Mouse (Mus musculus) brown adipose tissue, adult 24 weeks (tissue): ENCODE results near the gene Oard1. TPM values are rescaled to one million over a fixed set of nuclear protein-coding genes. Genes with fewer than 3 reads are reported as not detected.

Experiments used
- H3K27ac ChIP-seq: fragments of 200-500 bp; replicated peaks from 2 replicates; pipeline ENCODE4 v1.5.1; 2012; ENCODE audit warnings: low read depth, mild to moderate bottlenecking, low read length
- H3K4me1 ChIP-seq: fragments of 200-500 bp; 2 replicates; pipeline ENCODE4 v1.6.1; 2012; ENCODE audit warnings: low read length, mixed read lengths; ENCODE audit not compliant: control insufficient read depth, insufficient read depth, insufficient read length
- H3K4me3 ChIP-seq: fragments of 200-500 bp; 2 replicates; pipeline ENCODE4 v1.5.1; 2012; ENCODE audit warnings: low read depth, mild to moderate bottlenecking, low read length, moderate library complexity; ENCODE audit not compliant: insufficient read depth
- polyA plus RNA-seq: library from polyadenylated mRNA; stranded (reverse); fragments of >200 nt; gene quantifications from 2 replicates; pipeline ENCODE4 v1.2.4, GENCODE M21; 2012; ENCODE audit not compliant: missing spikeins, insufficient read depth, insufficient read length

Oard1 gene
- polyA plus RNA-seq, 1 experiment: 34.0 TPM

DNA sequence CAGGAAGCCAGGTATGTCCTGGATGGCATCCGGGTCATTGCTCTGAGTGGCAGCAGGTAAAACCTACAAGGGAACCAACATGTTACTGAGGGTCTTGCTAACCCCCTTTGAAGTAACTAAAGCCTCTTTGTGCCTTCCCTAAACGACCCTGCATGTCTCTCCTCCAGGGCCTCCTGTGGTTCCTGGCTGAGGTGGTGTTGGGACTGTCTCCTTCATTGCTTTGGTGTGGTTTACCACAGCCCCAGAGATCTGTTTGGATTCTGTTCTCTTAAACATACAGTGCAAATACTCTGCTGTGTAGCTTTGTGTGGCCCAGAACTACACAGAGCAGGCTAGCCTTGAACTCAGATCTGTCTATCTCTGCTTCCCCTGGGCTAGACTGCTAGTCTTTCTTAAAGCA is 9.8 kb downstream of the Oard1 start:
- no peaks in the 10 kb centered on the region for H3K4me1 ChIP-seq
- H3K4me3 ChIP-seq: no peak overlapping the region

DNA sequence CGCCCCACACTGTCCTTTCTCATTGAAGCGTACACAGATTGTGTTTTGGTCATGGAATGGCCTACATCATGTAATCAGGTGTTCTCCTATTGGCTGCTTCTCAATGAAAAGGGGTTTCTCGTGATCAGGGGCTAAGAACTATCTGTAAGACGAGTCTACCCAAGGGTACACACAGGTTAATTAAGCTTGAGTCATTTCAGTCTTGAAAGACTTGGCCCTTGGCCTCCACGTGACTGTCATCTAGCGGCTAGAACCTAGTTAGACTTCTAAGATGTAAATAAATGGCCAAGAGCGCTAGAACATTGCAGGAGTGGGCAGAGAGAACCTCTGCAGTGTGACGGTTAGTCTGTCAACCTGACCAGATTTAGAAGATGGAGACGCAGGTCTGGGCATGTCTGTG is 14.4 kb downstream of the Oard1 start:
- no peak overlapping the region for H3K4me3 ChIP-seq
- peaks cover 6% of the 10 kb centered on the region for H3K4me1 ChIP-seq
- no peak overlapping the region for H3K27ac ChIP-seq

More for the DNA sequence above, 9.8 kb downstream of the Oard1 start:
- no peak overlapping the region for H3K27ac ChIP-seq

DNA sequence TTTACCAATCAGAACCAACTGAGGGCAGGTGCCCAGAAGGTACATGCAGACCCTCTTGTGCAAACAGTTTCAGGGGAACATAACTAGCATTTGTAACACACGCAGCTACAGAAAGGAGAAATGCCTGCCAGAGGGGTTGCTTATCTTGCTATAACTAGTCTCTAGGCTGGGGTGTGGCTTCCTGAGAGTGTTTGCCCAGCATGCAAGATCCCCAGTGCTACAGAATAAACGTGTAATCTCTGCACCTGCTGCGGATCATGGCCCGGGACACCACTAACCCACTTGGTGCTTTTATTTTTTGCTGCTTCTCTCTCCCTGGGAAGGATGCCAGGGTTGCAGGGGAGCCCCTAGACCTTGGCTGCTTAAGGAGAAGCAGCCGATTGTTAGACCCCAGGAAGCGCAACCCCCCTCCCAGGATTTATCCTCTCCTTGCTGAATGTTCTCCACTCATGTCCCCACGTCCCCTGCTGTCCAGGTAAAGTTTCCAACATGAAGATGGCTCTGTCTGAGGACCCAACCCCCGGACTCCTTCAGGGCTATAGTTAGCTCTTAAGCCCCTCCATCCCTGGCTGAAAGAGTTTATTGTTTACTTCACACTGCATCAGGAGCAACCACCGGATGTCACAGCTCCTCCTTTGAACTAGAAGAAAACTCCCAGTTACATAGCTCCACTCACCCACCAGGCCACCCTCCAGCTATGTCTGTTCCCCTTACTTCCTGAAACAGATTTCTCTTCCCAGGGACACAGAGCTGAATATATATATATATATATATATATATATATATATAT is 16.2 kb downstream of the Oard1 start:
- H3K4me3 ChIP-seq: no peak overlapping the region
- H3K27ac ChIP-seq: no peak overlapping the region
- H3K4me1 ChIP-seq: peaks cover 6% of the 10 kb centered on the region

DNA sequence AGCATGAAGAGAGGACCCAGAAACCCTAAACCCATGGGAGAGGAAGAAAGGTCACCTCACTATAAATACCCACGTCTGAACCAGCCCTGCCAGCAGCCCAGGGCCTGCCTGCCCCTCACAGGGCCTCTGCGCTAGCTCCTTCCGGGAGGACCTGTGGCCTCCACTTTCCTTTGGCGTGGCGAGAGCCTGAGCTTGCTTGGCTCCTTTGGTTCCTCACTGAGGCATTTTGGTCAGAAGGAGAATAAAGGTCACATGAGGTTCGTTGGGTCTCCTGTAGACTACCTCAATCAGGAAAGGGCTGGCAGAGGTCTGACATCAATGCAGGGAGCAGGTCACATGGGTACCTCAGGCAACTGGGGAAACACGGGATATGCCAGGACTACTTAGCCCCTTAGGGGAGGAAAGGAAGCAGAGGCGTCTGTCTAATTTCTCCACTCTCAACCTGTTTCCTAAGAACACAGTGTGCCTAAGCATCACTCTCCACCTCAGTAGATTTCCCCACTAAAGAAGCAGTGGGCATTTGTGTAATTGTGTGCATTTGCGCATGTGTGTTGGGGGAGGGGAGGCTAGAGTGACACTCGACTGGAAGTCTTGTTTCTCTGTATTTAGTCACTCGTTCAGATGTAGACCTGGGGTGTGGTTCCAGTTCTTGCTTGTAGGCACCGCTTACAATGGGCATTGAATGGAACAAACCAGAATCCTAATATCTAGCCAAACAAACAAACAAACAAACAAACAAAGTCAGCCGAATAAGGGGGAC is 17.4 kb downstream of the Oard1 start:
- H3K4me1 ChIP-seq: peaks cover 6% of the 10 kb centered on the region
- H3K27ac ChIP-seq: no peak overlapping the region
- H3K4me3 ChIP-seq: no peak overlapping the region

DNA sequence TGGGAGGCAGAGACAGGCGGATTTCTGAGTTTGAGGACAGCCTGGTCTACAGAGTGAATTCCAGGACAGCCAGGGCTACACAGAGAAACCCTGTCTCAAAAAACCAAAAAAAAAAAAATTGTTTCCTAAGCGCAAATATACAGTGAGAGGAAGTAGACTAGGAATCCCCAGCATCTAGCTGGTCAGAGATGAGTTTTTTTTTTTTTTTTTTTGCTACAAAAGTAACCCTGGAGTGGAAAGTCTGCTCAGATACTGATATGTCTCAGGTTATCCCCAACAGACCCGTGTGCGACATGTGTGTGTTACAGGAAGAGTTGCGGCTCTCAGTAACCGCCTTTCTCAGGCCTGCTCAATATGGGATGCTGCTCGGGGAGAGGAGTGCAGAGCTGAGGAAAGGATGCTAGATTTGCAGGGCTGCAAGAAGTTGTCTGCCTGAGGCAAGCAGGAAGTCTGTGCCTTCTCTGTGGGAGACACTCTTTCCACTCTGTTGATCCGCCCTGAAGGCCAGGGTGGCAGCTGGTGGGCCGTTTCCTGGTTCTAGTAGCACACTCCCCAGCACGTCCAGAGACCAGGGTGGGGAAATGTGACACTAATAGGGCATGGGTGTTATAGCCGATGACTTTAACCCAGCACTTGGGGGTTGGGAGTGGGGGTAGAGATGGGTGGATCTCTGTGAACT is 18.2 kb downstream of the Oard1 start:
- peaks cover 6% of the 10 kb centered on the region for H3K4me1 ChIP-seq
- no peak overlapping the region for H3K27ac ChIP-seq
- H3K4me3 ChIP-seq: no peak overlapping the region

DNA sequence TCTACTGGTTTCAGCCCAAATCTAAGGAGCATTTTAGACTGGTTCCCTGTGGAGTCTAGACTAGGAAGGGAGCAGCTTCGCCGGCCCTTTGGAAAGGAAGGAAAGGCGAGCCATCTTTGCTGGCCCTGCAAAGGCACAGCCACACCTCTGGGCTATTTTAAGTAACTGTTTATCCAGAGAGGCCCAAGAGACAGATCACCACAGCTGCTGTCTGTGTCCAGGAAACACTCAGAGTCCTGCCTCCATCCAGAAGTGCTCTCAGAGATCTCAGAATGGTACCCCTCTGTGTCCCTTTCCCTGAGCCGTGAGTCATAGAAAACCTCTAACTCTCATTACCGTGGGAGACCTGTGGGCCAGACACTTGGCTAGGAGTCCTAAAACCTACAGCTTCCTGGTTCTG is 20.6 kb downstream of the Oard1 start:
- Histone ChIP-seq H3K4me1 (peaks cover 6% of the 10 kb centered on the region), H3K4me3 (no peak overlapping the region), H3K27ac (no peak overlapping the region)

DNA sequence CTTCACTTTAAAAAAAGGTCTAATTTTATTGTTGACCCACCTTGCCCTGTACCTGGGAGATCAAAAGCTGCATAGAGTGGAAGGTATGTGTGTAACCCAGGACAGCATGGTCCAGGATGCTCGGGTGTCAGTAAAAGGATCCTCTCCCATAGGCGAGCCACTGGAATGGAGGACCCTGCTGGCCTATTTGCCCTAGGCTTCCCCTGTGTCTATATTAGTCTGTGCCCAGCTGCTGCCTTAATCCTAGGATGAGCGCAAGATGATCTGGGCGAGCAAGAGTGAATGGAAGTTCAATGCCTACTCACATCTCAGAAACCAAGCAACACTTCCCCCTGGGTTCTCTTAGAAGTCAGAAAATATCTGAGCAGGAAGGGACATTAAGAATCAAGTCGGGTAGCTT is 21.2 kb downstream of the Oard1 start:
- Histone ChIP-seq H3K4me1 (peaks cover 6% of the 10 kb centered on the region), H3K4me3 (no peak overlapping the region), H3K27ac (no peak overlapping the region)

DNA sequence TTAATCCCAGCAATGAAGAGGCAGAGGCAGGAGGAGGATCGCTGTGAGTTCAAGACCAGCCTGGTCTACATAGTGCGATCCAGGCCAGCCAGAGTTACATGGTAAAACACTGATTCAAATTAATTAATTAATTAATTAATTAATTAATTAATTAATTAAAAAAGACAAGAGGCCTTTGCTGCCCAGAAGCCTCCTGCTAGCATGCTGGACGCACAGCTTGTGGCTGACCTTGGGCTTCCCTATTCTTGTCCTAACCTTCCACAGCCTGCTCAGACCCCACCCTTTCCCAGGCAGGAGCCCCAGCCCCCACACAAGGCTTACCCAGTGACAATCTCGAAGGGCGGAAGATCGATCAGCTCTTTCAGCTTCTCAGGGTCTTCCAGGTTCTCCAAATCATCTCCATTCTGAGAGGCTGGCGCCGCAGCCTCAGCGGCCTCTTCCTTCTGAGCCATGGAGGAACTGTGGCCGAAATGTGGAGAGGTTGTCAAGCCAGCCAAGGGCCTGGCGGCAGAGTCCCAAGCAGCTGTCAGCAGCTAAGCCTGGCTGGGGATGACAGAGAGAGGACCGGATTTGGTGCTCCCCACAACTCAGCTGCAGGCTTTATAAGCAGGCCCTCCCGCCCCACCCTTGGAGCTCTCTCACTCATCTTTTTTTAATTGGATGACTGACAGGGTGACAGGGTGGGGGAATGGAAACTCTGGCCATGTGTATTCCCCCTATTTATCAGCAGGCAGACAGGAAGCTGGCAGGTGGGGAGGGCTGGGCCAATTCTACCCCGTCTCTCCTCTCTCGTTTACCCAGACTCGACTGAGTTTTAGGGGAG is 22.6 kb downstream of the Oard1 start, which contains the start of gene Apobec2:
Gene Apobec2, minus strand, starts transcription at position 773 of the 823 bp plus-strand sequence.
- Histone ChIP-seq H3K27ac (no peak within 1 kb of the TSS), H3K4me3 (no peak within 1 kb of the TSS), H3K4me1 (no peaks in the 10 kb centered on the region; the same call in 1 of the 2 replicates)

DNA sequence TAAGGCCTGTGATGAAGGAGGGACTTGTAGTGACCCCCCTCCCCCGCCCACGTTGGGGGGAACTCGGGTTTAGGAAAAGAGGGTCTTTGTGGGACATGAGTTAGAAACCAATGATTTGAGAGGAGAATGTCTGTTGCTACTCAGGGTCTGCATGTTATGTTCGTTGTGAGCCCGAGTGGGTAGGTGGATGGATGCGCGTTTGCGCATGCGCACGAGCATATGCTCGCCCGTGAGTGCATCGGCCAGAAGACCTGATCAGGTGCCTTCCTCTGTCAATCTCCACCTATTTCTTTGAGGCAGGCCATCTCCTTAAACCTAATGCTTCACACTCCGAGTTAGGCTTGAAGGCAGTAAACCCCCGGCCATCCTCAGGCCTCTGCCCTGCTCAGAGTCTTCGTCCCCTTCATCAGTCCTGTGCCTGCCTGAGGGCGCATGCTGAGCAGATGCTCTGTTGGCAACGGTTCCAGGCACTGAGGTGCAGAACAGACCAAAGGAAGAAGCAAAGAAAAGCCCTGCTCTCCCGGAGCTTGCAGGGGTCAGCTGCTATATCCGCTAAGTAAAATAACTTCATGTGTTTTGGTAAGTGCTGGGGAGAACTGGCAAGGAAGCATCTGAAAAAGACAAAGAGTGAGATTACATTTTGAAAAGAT is 23.3 kb downstream of the Oard1 start:
- Histone ChIP-seq H3K4me3 (no peak overlapping the region), H3K4me1 (no peaks in the 10 kb centered on the region; the same call in 1 of the 2 replicates), H3K27ac (no peak overlapping the region)

DNA sequence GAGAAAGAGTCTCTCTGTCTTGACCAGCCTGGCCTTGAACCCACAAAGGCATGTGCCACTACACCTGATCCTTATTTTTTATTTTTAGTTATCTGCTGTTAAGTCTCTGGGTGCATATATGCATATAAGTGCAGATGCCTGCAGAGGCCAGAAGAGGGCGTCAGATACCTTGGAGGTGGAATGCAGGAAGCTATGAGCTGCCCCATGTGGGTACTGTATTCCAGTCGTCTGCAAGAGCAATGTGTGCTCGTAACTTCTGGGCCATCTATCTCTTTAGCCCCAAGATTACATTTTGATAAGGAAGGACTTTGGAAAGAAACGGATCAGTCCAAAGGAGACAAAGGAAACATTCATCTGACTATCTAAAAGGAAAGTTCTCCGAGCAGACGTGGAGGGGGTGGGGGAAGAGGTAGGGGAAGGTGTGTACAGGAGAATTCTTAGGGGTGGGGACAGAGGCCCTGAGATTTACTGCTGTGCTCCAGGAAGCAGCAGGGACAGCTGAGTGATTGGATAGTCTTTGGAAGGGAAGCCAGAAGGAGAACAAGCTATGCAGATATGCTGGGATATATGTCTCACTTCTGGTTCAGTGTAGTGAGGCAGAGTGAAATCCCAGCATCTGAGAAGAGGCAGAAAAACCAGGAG is 24.0 kb downstream of the Oard1 start:
- Histone ChIP-seq H3K27ac (no peak overlapping the region), H3K4me3 (no peak overlapping the region), H3K4me1 (no peaks in the 10 kb centered on the region; the same call in 1 of the 2 replicates)

DNA sequence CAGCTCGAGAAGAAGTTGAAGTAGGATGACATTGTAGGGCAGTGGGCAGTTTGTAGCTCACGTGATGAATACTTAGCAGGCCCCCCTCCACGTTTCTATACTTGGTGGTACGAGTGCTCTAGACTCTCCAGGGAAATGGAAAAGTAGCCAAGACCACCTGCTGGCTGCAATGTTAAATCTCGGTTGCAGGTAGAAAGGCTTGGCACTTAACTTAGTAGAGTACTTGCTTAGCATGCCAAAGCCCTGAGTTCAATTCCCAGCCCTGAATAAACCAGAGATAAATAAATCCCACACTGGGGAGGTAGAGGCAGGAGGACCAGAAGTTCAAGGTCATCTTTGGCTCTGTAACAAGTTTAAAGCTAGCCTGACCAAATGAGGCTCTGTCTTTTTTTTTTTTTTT is 24.7 kb downstream of the Oard1 start:
- no peak overlapping the region for H3K4me3 ChIP-seq
- no peak overlapping the region for H3K27ac ChIP-seq
- H3K4me1 ChIP-seq: no peaks in the 10 kb centered on the region; the same call in 1 of the 2 replicates

DNA sequence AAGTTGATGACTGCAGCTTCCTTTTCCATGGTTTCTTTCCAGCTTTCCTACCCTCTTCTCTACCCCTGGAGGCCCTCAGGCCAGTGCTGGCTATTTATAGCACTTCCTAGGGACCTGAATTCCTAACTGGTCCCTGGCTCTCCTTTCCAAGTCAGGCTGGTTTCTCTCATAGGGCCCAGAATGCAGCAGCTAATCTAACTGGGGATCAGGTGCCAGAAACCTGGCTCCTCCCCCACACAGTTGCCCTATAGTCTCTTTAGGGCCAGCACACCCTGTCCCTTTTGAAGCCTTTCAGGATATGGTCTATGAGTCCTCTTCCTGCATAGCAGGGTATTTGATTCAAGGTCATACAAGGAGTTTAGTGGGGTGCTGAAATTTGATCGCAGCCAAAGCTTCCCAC is 26.7 kb downstream of the Oard1 start:
- no peak overlapping the region for H3K4me3 ChIP-seq

DNA sequence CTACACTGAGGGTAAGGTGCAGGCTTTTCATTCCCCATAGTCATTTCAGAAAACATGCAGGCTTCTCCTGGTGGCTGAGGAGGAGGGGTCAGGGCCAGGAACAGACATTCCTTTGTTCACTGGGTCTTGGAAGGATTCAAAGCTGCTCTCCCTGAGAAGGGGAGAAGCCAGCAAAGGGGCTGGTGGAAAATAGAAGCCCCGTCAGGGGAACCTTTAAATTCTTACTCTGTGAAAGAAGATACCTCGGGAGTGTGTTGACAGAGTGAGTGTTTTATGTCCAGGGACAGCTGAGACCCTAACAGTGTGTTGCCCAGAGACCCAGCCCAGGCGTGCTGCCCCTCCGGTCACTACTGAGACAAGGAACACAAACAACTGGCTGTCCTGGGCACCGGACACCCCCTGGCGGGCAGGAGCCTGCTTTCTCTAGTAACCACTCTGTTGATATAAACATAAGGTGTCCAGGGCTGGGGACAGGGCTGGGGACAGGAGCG is 27.7 kb downstream of the Oard1 start:
- Histone ChIP-seq H3K4me1 (no peaks in the 10 kb centered on the region), H3K27ac (no peak overlapping the region), H3K4me3 (no peak overlapping the region)

More for the DNA sequence above, 26.7 kb downstream of the Oard1 start:
- no peaks in the 10 kb centered on the region for H3K4me1 ChIP-seq
- no peak overlapping the region for H3K27ac ChIP-seq
